Mouse (Mus musculus): ENCODE data around the gene Klhl18.

DNA sequence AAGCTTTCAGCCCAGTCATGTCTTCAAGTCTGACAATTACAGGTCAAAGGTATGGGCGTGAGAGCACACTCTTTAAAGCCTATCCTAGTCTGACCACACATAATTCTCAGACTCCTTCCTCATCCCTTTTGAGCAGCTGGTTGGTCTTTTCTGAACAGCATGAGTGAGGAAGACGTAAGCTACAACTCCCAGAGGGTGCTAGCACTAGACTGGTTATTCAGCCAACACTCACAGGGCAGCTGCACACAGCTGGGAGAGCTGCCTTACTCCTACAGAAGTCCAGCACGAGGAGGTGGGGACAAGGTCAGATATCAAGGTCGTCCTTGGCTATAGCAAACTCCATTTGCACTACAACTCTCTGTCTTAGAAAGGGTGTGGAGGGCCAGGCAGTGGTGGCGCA lies 75.8 kb downstream of the Klhl18 start:
- TF ChIP-seq CTCF (IDR thresholded peaks at IDR 0.05; ENCODE audit: low read depth, low read length): no peak
- TF ChIP-seq POLR2A (IDR thresholded peaks at IDR 0.05; ENCODE audit: borderline replicate concordance, low read depth, low read length): no peak

Data from bone marrow macrophage, adult 2 months (primary cell).